Mouse (Mus musculus): ENCODE results near the gene E2f1. TPM values are rescaled to one million over a fixed set of nuclear protein-coding genes. Genes with fewer than 3 reads are reported as not detected.

E2f1 gene
- total RNA-seq, 2 experiments from 2014 or later: 6.3 to 8.7 TPM

Other genes starting within 250 kb of the E2f1 start
- 1 to 10 TPM; 8.2 to 9.7 TPM for gene Cdk5rap1, start 196.9 kb downstream of the E2f1 start, total RNA-seq (2021)
- 100 to 1,000 TPM in 1 of 2 experiments, 10 to 100 TPM in 1; 95.6 to 128 TPM for gene Snta1, start 161.8 kb downstream of the E2f1 start, total RNA-seq (2021)
- gene Cbfa2t2, start 133.4 kb downstream of the E2f1 start, total RNA-seq (2021): 10 to 100 TPM; 18.4 to 21.6 TPM
- under 1 TPM in 1 of 2 experiments, not detected in 1; 0.81 TPM for gene 1700003F12Rik, start 22.8 kb downstream of the E2f1 start, total RNA-seq (2021)
- gene Actl10, start 18.1 kb downstream of the E2f1 start, total RNA-seq (2021): not detected
- gene Necab3, start 11.0 kb downstream of the E2f1 start, total RNA-seq (2021): under 1 TPM; 0.73 to 0.79 TPM
- 10 to 100 TPM; 15.1 to 16.1 TPM for gene Pxmp4, start 33.8 kb upstream of the E2f1 start, total RNA-seq (2021)
- 1 to 10 TPM; 1.8 to 2.3 TPM for gene Zfp341, start 43.4 kb upstream of the E2f1 start, total RNA-seq (2021)
- gene 4930519P11Rik, start 43.5 kb upstream of the E2f1 start, total RNA-seq (2021): not detected
- 100 to 1,000 TPM; 104 to 110 TPM for gene Chmp4b, start 81.8 kb upstream of the E2f1 start, total RNA-seq (2021)
- not detected for gene Gm14214, start 200.1 kb upstream of the E2f1 start, total RNA-seq (2021)
- gene Raly, start 221.2 kb upstream of the E2f1 start, total RNA-seq (2021): 100 to 1,000 TPM; 129 to 134 TPM
- gene a, start 221.5 kb upstream of the E2f1 start, total RNA-seq (2021): not detected

All from gastrocnemius, postnatal 10 days (tissue).